Mouse (Mus musculus) megakaryocyte, embryonic 14.5 days (primary cell): Measurements from ENCODE around the gene Hes6. TPM values are rescaled to one million over a fixed set of nuclear protein-coding genes. Genes with fewer than 3 reads are reported as not detected.

ENCODE experiments used
- H3K27me3 ChIP-seq: replicated peaks from 2 replicates; pipeline ENCODE3; 2012; ENCODE audit warnings: inconsistent platforms
- H3K36me3 ChIP-seq: replicated peaks from 2 replicates; pipeline ENCODE3; 2012; ENCODE audit warnings: low read length, inconsistent platforms, mixed read lengths
- H3K4me1 ChIP-seq: 2 replicates; pipeline ENCODE4 v1.6.1; 2012; ENCODE audit warnings: inconsistent platforms
- H3K4me3 ChIP-seq: replicated peaks from 2 replicates; pipeline ENCODE3; 2012; ENCODE audit warnings: moderate library complexity, mild to moderate bottlenecking, inconsistent platforms
- H3K9me3 ChIP-seq: 2 replicates; pipeline ENCODE4 v1.6.1; 2012; ENCODE audit warnings: inconsistent platforms
- FLI1 ChIP-seq: IDR thresholded peaks from 2 replicates; pipeline ENCODE4 v1.6.1; 2012; ENCODE audit warnings: low read length, inconsistent platforms, mixed read lengths
- GATA1 ChIP-seq: IDR thresholded peaks from 3 replicates; pipeline ENCODE4 v1.6.1; 2012; ENCODE audit warnings: mixed read lengths, low read length, inconsistent platforms, borderline replicate concordance
- polyA plus RNA-seq: library from polyadenylated mRNA; stranded (reverse); fragments of >175 nt; gene quantifications from 2 replicates; pipeline ENCODE4 v1.2.3, GENCODE M21; 2012; ENCODE audit warnings: low replicate concordance; ENCODE audit not compliant: insufficient read depth

Hes6 gene
- polyA plus RNA-seq, 1 experiment, result 60.4 TPM

GRCm38 (mm10) chr1:91455661-91456161 is 41.9 kb upstream of the Hes6 start:
- Histone ChIP-seq H3K4me1 (peaks cover 89% of the 10 kb centered on the region), H3K4me3 (peak overlapping the region; percentile 62), H3K27me3 (peaks cover 27% of the 10 kb centered on the region), H3K36me3 (no peaks in the 10 kb centered on the region), H3K9me3 (no peaks in the 10 kb centered on the region)
- TF ChIP-seq GATA1 (no peak), FLI1 (no peak)

- Histone ChIP-seq H3K9me3 (no peaks in the 10 kb centered on the region), H3K4me3 (no peak overlapping the region), H3K36me3 (peaks cover 6% of the 10 kb centered on the region), H3K27me3 (peaks cover 19% of the 10 kb centered on the region), H3K4me1 (peaks cover 81% of the 10 kb centered on the region)
- TF ChIP-seq FLI1, result no peak
- TF ChIP-seq GATA1, result no peak
Measured at GRCm38 (mm10) chr1:91454927-91455326, 41.1 kb upstream of the Hes6 start.

GRCm38 (mm10) chr1:91454366-91454765 is 40.5 kb upstream of the Hes6 start:
- Histone ChIP-seq H3K27me3 (peaks cover 15% of the 10 kb centered on the region), H3K9me3 (no peaks in the 10 kb centered on the region), H3K4me3 (no peak overlapping the region), H3K4me1 (peaks cover 79% of the 10 kb centered on the region), H3K36me3 (peaks cover 12% of the 10 kb centered on the region)
- TF ChIP-seq FLI1 (no peak), GATA1 (no peak)

- H3K4me1 ChIP-seq, result peaks cover 79% of the 10 kb centered on the region
- peaks cover 15% of the 10 kb centered on the region for H3K27me3 ChIP-seq
- H3K36me3 ChIP-seq, result peaks cover 16% of the 10 kb centered on the region
- no peak overlapping the region for H3K4me3 ChIP-seq
- TF ChIP-seq FLI1 (no peak), GATA1 (no peak)
- H3K9me3 ChIP-seq, result no peaks in the 10 kb centered on the region
Measured at GRCm38 (mm10) chr1:91453932-91454331, 40.1 kb upstream of the Hes6 start.

- TF ChIP-seq FLI1, result no peak
- no peak for TF ChIP-seq GATA1
- peaks cover 40% of the 10 kb centered on the region for H3K36me3 ChIP-seq
- H3K4me1 ChIP-seq, result peaks cover 56% of the 10 kb centered on the region
- H3K27me3 ChIP-seq, result peaks cover 8% of the 10 kb centered on the region
- H3K9me3 ChIP-seq, result peaks cover 13% of the 10 kb centered on the region
- H3K4me3 ChIP-seq, result no peak overlapping the region
Measured at GRCm38 (mm10) chr1:91451547-91452084, 37.8 kb upstream of the Hes6 start.

DNA sequence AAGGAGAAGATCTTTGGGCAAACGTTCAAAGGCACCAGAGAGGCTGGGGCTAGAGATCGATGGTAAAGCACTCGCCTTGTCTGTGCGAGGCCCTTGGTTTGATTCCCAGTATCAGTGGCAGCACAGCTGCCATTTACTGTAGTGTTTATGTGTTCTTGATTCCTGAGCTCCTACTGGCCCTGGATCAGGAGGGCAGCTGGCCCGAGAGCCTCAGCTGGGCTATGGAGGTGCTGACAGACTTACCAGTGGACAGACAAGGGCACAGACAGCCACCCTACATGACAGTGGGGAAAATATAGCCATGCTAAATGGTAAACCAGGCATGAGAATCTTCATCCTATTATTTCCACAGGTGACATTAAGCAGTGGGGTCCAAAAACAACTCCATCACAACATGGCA is 37.0 kb upstream of the Hes6 start:
- H3K4me1 ChIP-seq, result peaks cover 48% of the 10 kb centered on the region
- no peak for TF ChIP-seq FLI1
- TF ChIP-seq GATA1, result no peak
- peaks cover 16% of the 10 kb centered on the region for H3K9me3 ChIP-seq
- no peak overlapping the region for H3K4me3 ChIP-seq
- H3K27me3 ChIP-seq, result peaks cover 11% of the 10 kb centered on the region
- peaks cover 47% of the 10 kb centered on the region for H3K36me3 ChIP-seq

GRCm38 (mm10) chr1:91448688-91449087 is 34.9 kb upstream of the Hes6 start:
- Histone ChIP-seq H3K4me3 (no peak overlapping the region), H3K27me3 (peaks cover 3% of the 10 kb centered on the region), H3K36me3 (peaks cover 69% of the 10 kb centered on the region), H3K9me3 (peaks cover 16% of the 10 kb centered on the region), H3K4me1 (peaks cover 27% of the 10 kb centered on the region)
- TF ChIP-seq GATA1, result no peak
- no peak for TF ChIP-seq FLI1

DNA sequence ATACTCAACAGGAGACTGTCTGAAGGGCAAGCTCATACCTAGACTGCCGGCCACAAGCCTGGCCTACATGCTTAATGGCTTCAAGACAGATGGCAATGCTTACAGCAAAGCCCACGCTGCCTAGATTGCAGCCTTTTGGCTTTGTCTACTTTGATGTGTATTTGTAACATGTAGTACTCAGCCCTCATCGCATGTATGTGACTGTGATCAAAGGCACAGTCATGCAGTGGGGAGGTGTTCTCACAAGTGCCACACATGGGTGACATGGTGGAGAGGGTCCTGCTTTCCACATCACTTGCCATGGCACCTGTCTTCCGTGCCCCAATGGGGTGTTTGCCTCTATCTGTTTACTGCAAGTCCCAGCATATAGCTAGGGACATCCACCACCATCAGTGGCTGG is 32.7 kb upstream of the Hes6 start:
- TF ChIP-seq FLI1 (no peak), GATA1 (no peak)
- Histone ChIP-seq H3K4me1 (peaks cover 30% of the 10 kb centered on the region), H3K27me3 (peaks cover 3% of the 10 kb centered on the region), H3K4me3 (peak overlapping the region; percentile 8), H3K36me3 (peaks cover 86% of the 10 kb centered on the region), H3K9me3 (peaks cover 16% of the 10 kb centered on the region)

- Histone ChIP-seq H3K36me3 (peaks cover 86% of the 10 kb centered on the region), H3K4me1 (peaks cover 30% of the 10 kb centered on the region), H3K27me3 (peaks cover 3% of the 10 kb centered on the region), H3K4me3 (no peak overlapping the region), H3K9me3 (peaks cover 16% of the 10 kb centered on the region)
- no peak for TF ChIP-seq GATA1
Measured at GRCm38 (mm10) chr1:91446060-91446459, 32.2 kb upstream of the Hes6 start.

DNA sequence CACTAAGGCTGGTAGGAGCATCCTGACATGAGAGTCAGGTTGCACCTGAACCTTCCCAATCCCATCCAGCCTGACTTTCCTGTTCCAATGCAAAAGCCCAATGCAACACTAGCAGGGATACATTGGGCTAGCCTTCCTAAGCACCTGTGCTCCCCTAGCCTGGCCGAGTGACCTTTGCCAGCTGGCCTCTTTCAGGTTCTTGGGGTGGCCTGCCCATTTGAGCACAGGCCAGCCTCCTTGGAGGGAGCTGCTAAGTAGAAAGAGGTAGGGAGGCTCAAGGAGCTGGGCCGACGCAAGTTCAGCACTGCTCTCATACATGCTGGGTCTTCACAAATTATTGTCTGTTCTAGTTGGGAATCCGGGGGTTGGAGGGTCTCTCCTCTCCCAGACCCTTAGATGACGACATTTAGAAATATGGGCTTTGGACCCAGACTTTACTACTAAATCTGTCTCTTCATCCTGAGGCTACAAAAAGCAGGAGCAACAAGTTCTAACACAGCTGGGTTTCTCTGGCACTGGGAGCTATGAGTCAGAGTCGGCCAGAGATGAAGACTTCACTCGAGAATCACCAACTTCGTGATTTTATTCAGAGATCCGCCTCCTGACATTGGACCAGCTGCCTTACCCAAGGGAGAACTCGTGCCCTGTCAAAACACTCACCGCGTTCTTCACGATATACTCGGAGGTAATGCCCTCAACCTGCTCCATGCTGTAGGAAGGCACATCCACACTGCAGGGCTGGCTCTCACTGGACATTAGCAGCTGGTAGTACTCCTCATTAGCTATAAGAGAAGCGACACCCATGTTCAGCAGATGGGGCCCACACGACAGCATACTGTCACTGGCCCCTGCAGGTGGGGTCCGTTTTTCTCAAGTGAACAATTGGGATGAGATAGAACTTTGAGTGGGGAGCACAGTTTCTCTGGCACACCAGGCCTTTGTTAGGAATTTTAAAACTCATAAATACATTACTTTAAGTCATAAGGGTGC is 31.3 kb upstream of the Hes6 start:
- H3K27me3 ChIP-seq, result peaks cover 3% of the 10 kb centered on the region
- no peak overlapping the region for H3K4me3 ChIP-seq
- peaks cover 86% of the 10 kb centered on the region for H3K36me3 ChIP-seq
- peaks cover 38% of the 10 kb centered on the region for H3K4me1 ChIP-seq
- TF ChIP-seq GATA1 (no peak), FLI1 (no peak)
- H3K9me3 ChIP-seq, result peaks cover 16% of the 10 kb centered on the region
